Mouse (Mus musculus) spleen, adult 2 months (tissue): Measurements from ENCODE around the gene Gpcpd1.

Source experiments
- CTCF ChIP-seq: fragments of 200-500 bp; IDR thresholded peaks from 2 replicates; pipeline ENCODE4 v1.5.1; 2011; ENCODE audit warnings: mild to moderate bottlenecking, inconsistent platforms; ENCODE audit not compliant: insufficient read depth, insufficient read length, insufficient replicate concordance; ENCODE audit errors: extremely low read depth
- POLR2A ChIP-seq: fragments of 200-500 bp; IDR thresholded peaks from 2 replicates; pipeline ENCODE4 v1.6.1; 2011; ENCODE audit warnings: low read depth, low read length, inconsistent platforms

DNA sequence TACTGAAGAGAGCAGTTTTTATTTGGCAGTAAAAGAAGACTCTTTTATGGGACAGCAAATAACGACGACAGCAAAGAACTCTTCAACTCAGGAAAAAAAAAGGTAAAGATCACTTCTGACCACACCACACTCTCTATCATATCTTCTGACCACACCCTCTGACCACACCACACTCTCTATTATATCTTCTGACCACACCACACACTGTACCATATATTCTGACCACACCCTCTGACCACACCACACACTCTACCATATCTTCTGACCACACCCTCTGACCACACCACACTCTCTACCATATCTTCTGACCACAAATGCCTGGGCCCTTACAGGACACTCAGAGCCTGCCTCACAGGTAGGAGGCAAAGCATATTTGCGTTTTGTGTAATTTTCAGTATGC is 106.0 kb downstream of the Gpcpd1 start:
- TF ChIP-seq POLR2A (no peak), CTCF (no peak)
